Comparison of ENCODE assay signal across 8 mouse cellular contexts in the genomic region with DNA sequence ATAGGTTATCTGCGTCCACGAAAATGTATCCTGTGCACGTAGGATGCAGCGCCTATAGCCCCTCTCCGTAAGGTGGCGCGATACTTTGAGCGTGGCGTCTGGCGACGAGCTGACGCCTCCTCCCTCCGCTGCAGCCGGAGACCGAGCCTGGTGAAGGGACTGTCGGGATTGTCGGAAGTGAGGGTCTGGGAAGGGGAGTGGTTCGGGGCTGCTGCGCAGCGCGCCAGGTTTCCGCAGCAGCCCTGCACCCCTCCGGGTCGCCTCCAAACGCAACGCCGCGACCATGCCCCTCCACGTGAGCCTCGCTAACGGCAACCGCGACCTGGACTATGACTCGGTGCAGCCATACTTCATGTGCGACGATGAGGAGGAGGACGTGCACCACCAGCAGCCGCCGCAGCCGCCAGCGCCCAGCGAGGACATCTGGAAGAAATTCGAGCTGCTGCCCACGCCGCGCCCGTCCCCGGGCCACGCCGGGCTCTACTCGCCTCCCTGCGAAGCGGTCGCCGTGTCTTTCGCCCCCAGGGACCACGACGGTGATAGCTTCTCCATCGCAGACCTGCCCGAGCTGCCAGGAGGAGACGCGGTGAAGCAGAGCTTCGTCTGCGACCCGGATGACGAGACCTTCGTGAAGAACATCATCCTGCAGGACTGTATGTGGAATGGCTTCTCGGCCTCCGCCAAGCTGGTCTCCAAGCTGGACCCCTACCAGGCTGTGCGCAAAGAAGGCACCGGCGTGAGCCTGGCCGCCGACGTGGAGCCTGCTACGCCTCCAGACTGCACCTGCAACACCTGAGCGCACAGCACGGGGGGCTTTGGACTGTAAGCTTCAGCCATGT. TPM values are rescaled to one million over a fixed set of nuclear protein-coding genes. Genes with fewer than 3 reads are reported as not detected.
DNase-seq lines count a peak whose midpoint lies in the region; ATAC-seq and TF ChIP-seq lines count a peak whose summit lies in the region.

A gene (plus strand): TSS at position 97 of the 839 bp plus-strand sequence.

- no peaks in the 10 kb centered on the region for H3K27me3 ChIP-seq in ES-Bruce4 (ENCODE audit: control insufficient read depth, insufficient read depth, low read length, poor library complexity, severe bottlenecking)
- no peaks in the 10 kb centered on the region for H3K27me3 ChIP-seq in forebrain, postnatal 0 days (ENCODE audit: insufficient read depth, low read length)
- H3K27me3 ChIP-seq in liver, embryonic 15.5 days, result peaks cover 10% of the 10 kb centered on the region
- H3K27me3 ChIP-seq in neural tube, embryonic 13.5 days, result no peaks in the 10 kb centered on the region

- DNase-seq in cerebellum, adult 11-12 months, result peak; percentile 87
- DNase-seq in forebrain, postnatal 0 days, result peak; percentile 93
- peak; percentile 51 for DNase-seq in heart, postnatal 25 days (ENCODE audit: low spot score)
- DNase-seq in large intestine, adult 2 months (ENCODE audit: low read depth, low spot score), result peak; percentile 36
- peak; percentile 94 for DNase-seq in telencephalon, adult 2 months (ENCODE audit: low read depth, low spot score)

- peak within 1 kb of the TSS; percentile 85 for H3K4me2 ChIP-seq in forebrain, postnatal 0 days (ENCODE audit: low read depth)
- peak within 1 kb of the TSS; percentile 72 for H3K4me2 ChIP-seq in liver, embryonic 15.5 days
- H3K4me2 ChIP-seq in neural tube, embryonic 13.5 days, result peak within 1 kb of the TSS; percentile 86

- no peaks in the 10 kb centered on the region for H3K36me3 ChIP-seq in ES-Bruce4 (ENCODE audit: control insufficient read depth, insufficient read depth, low read length, poor library complexity, severe bottlenecking)
- H3K36me3 ChIP-seq in forebrain, postnatal 0 days (ENCODE audit: insufficient read depth), result no peaks in the 10 kb centered on the region; the same call in 1 of the 2 replicates
- no peaks in the 10 kb centered on the region for H3K36me3 ChIP-seq in liver, embryonic 15.5 days (replicated peaks)
- no peaks in the 10 kb centered on the region for H3K36me3 ChIP-seq in neural tube, embryonic 13.5 days

- TF ChIP-seq POLR2A in ES-Bruce4 (IDR thresholded peaks at IDR 0.05; ENCODE audit: insufficient read depth, low read length), result no peak

- H3K27ac ChIP-seq in ES-Bruce4 (ENCODE audit: insufficient read depth, low read length), result no peak within 1 kb of the TSS
- peak within 1 kb of the TSS; percentile 93 for H3K27ac ChIP-seq in forebrain, postnatal 0 days (ENCODE audit: low read depth, low read length)
- H3K27ac ChIP-seq in liver, embryonic 15.5 days (replicated peaks), result no peak within 1 kb of the TSS
- H3K27ac ChIP-seq in neural tube, embryonic 13.5 days (replicated peaks), result peak within 1 kb of the TSS; percentile 85

- H3K4me1 ChIP-seq in ES-Bruce4 (ENCODE audit: control insufficient read depth, insufficient read depth, low read length), result no peaks in the 10 kb centered on the region
- peaks cover 9% of the 10 kb centered on the region for H3K4me1 ChIP-seq in forebrain, postnatal 0 days (ENCODE audit: insufficient read depth)
- H3K4me1 ChIP-seq in liver, embryonic 15.5 days (replicated peaks), result no peaks in the 10 kb centered on the region; the same call in 1 of the 2 replicates
- peaks cover 22% of the 10 kb centered on the region for H3K4me1 ChIP-seq in neural tube, embryonic 13.5 days (replicated peaks)

- no peaks in the 10 kb centered on the region for H3K9me3 ChIP-seq in ES-Bruce4 (replicated peaks; ENCODE audit: control insufficient read depth, insufficient read depth, low read length, poor library complexity, severe bottlenecking)
- no peaks in the 10 kb centered on the region for H3K9me3 ChIP-seq in forebrain, postnatal 0 days (ENCODE audit: low read length)
- no peaks in the 10 kb centered on the region for H3K9me3 ChIP-seq in liver, embryonic 15.5 days (replicated peaks)
- no peaks in the 10 kb centered on the region for H3K9me3 ChIP-seq in neural tube, embryonic 13.5 days

- peak; percentile 72 for TF ChIP-seq CTCF in ES-Bruce4 (IDR thresholded peaks at IDR 0.05; ENCODE audit: low read depth, low read length)
- peak; percentile 87 for TF ChIP-seq CTCF in forebrain, postnatal 0 days (IDR thresholded peaks at IDR 0.05; ENCODE audit: low read depth)

- intact Hi-C loops in heart, postnatal 25 days (cut with DNase I), result no loop called here

- H3K9ac ChIP-seq in ES-Bruce4 (ENCODE audit: low read depth, poor library complexity, severe bottlenecking), result peak within 1 kb of the TSS; percentile 50
- H3K9ac ChIP-seq in forebrain, postnatal 0 days, result peak within 1 kb of the TSS; percentile 86
- peak within 1 kb of the TSS; percentile 27; the same call in 1 of the 2 replicates for H3K9ac ChIP-seq in liver, embryonic 15.5 days
- H3K9ac ChIP-seq in neural tube, embryonic 13.5 days, result peak within 1 kb of the TSS; percentile 88

- H3K4me3 ChIP-seq in ES-Bruce4 (ENCODE audit: low read depth, low read length), result peak within 1 kb of the TSS; percentile 74
- H3K4me3 ChIP-seq in forebrain, postnatal 0 days (ENCODE audit: low read depth, low read length), result peak within 1 kb of the TSS; percentile 79
- H3K4me3 ChIP-seq in liver, embryonic 15.5 days (replicated peaks), result peak within 1 kb of the TSS; percentile 56
- H3K4me3 ChIP-seq in neural tube, embryonic 13.5 days, result peak within 1 kb of the TSS; percentile 64

- under 1% methylated on average over 78 of the region's 78 CpGs for WGBS in forebrain, postnatal 0 days
- under 1% methylated on average over 78 of the region's 78 CpGs for WGBS in large intestine, adult 2 months
- under 1% methylated on average over 78 of the region's 78 CpGs for WGBS in liver, embryonic 15.5 days (ENCODE audit: insufficient replicate concordance)
- WGBS in neural tube, embryonic 13.5 days, result under 1% methylated on average over 78 of the region's 78 CpGs

- TF ChIP-seq EP300 in ES-Bruce4 (IDR thresholded peaks at IDR 0.05; ENCODE audit: insufficient read depth, low read depth, low read length), result no peak

- ATAC-seq in forebrain, postnatal 0 days, result peak; percentile 97
- peak; percentile 47 for ATAC-seq in liver, embryonic 15.5 days (ENCODE audit: insufficient read depth)
- ATAC-seq in neural tube, embryonic 13.5 days (ENCODE audit: low read depth), result peak; percentile 97

RNA-seq across cellular contexts. Expression of the gene that starts here (rescaled TPM):
- 10.5 and 17.0 TPM in 2 replicates for polyA plus RNA-seq in ES-Bruce4 (2011; ENCODE audit: insufficient read depth, insufficient read length, low read depth, missing spikeins)
- total RNA-seq in forebrain, postnatal 0 days (2014; rRNA removed), result 43.4 and 50.5 TPM in 2 replicates
- 194 and 195 TPM in 2 replicates for polyA plus RNA-seq in forebrain, postnatal 0 days (2015; fragmentation: Nextera tagmentation; extraction: Ambion mirVana)
- total RNA-seq in heart, postnatal 25 days (2021), result 10 to 100 TPM in 1 of 2 experiments, 1 to 10 TPM in 1; 9.7 to 13.7 TPM
- polyA plus RNA-seq in large intestine, adult 2 months (2012; rRNA removed), result 15.6 and 16.1 TPM in 2 replicates
- polyA plus RNA-seq in liver, embryonic 15.5 days (2015; fragmentation: Nextera tagmentation; extraction: Ambion mirVana), result 7.5 TPM in 2 replicates
- 113 and 121 TPM in 2 replicates for polyA plus RNA-seq in neural tube, embryonic 13.5 days (2015; fragmentation: Nextera tagmentation; extraction: Ambion mirVana)

Comparison
In these comparisons a context has a peak if more than half of its experiments do, and no peak if none do; other contexts are left out.
1. H3K27ac ChIP-seq: peak in forebrain, postnatal 0 days (single experiment) and neural tube, embryonic 13.5 days (single experiment); none in ES-Bruce4 (single experiment) and liver, embryonic 15.5 days (single experiment).
2. H3K9ac ChIP-seq: peak in every context shown above with its lines; median percentile 88 in neural tube, embryonic 13.5 days; 86 in forebrain, postnatal 0 days; 50 in ES-Bruce4; 27 in liver, embryonic 15.5 days.
3. DNase-seq: peak in every context shown above with its lines; median percentile 94 in telencephalon, adult 2 months; 93 in forebrain, postnatal 0 days; 87 in cerebellum, adult 11-12 months; 51 in heart, postnatal 25 days; 36 in large intestine, adult 2 months.
4. ATAC-seq: peak in every context shown above with its lines; median percentile 97 in forebrain, postnatal 0 days; 97 in neural tube, embryonic 13.5 days; 47 in liver, embryonic 15.5 days.
5. Peak in every context shown above with its lines, with median percentiles within 50 percentile points of each other: H3K4me3 ChIP-seq and H3K4me2 ChIP-seq.